Mouse (Mus musculus): ENCODE data around the gene Zdhhc4.
A peak's percentile ranks its signal among the peaks of the same experiment; 100 is the strongest.

- TF ChIP-seq CTCF (IDR thresholded peaks at IDR 0.05; ENCODE audit: low read depth) (peak; percentile 17), EP300 (IDR thresholded peaks at IDR 0.05; ENCODE audit: low read depth) (no peak)
These were observed 7.5 kb upstream of the Zdhhc4 start for GRCm38 (mm10) chr5:143336559-143336958.
